Mouse (Mus musculus): ENCODE data around the gene Osbp. TPM values are rescaled to one million over a fixed set of nuclear protein-coding genes. Genes with fewer than 3 reads are reported as not detected.

The Osbp gene
- polyA plus RNA-seq, 1 experiment from 2014 or later: 6.6 TPM

DNA sequence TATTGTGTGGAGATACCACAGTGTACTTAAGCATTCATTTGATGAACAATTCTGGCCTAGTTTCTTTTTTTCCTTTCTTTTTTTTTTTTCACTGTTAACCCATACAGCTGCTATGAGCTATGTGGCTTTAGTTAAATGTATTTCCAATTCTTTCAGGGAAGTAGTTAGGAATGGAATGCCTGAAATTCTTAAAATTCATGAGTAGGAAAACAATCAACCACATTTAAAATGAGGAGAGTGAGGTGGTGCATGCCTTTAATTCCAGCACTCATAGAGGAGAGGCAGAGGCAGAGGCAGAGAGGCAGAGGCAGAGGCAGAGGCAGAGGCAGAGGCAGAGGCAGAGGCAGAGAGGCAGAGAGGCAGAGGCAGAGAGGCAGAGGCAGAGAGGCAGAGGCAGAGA lies 72.0 kb downstream of the Osbp start:
- no peaks in the 10 kb centered on the region for H3K36me3 ChIP-seq (ENCODE audit: control insufficient read depth, insufficient read depth, low read length)
- H3K27me3 ChIP-seq (ENCODE audit: control insufficient read depth, insufficient read depth, low read length): no peaks in the 10 kb centered on the region
- no peak overlapping the region for H3K4me2 ChIP-seq (ENCODE audit: low read depth, low read length, severe bottlenecking)
- no peak for DNase-seq (ENCODE audit: low spot score)
- no peak overlapping the region for H3K9ac ChIP-seq (ENCODE audit: low read length)
- no peak for ATAC-seq (replicated peaks; ENCODE audit: low FRiP score)
- no peak overlapping the region for H3K4me3 ChIP-seq (ENCODE audit: low read depth, low read length)
- no peaks in the 10 kb centered on the region for H3K4me1 ChIP-seq (replicated peaks; ENCODE audit: control insufficient read depth, insufficient read depth, low read length)
- H3K9me3 ChIP-seq (ENCODE audit: control insufficient read depth, low read length): no peaks in the 10 kb centered on the region
- H3K27ac ChIP-seq (ENCODE audit: low read depth, low read length): no peak overlapping the region

DNA sequence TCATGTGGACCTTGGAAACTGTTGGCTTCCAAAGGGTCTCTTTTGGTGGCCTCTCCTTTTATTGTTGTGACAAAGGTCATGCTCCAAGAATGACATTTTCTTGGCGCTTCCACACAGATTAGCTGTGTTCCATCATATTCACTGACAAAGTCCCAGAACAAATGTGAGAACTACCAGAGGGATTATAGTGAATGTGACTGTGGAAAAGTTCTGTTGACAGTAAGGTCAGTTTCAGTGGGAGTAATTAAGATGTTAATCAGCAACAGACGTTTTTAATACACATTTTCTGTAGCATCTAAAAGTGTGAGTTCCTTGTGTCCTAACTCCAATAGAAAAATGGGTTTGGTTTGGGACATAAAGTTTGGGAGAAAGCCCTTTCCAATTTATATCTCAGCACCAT lies 75.5 kb downstream of the Osbp start, which contains the start of gene Olfr1423:
TSS of gene Olfr1423 (minus strand) at position 101 of the 400 bp plus-strand sequence.
- H3K9me3 ChIP-seq (ENCODE audit: control insufficient read depth, low read length): no peaks in the 10 kb centered on the region
- 73% methylated on average over 2 of the region's 2 CpGs for WGBS

DNA sequence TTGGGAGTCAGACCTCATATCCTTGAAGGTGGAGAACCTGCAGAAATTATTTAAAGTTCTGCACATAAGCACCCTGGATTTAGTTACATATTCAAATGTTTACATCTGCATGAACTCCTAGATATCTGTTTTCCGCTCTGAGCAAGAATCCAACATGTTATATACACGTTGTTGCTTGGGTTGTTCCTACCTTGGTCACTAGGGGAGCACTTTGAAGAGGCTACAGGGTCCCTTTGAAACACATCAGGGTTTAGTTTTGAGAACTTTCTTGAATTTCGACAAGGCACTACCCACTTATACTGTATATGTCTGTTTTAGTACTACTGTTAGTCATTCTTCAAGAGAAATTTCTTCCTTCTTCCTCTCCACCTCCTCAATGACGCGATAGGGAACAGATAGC lies 77.4 kb downstream of the Osbp start:
- no peaks in the 10 kb centered on the region for H3K27me3 ChIP-seq (ENCODE audit: control insufficient read depth, insufficient read depth, low read length)
- WGBS: 90% methylated on average over 5 of the region's 5 CpGs
- DNase-seq (ENCODE audit: low spot score) (no peak), ATAC-seq (replicated peaks; ENCODE audit: low FRiP score) (no peak)
- H3K27ac ChIP-seq (ENCODE audit: low read depth, low read length): no peak overlapping the region
- no peaks in the 10 kb centered on the region for H3K4me1 ChIP-seq (replicated peaks; ENCODE audit: control insufficient read depth, insufficient read depth, low read length)
- no peaks in the 10 kb centered on the region for H3K9me3 ChIP-seq (ENCODE audit: control insufficient read depth, low read length)
- H3K9ac ChIP-seq (ENCODE audit: low read length): no peak overlapping the region
- H3K36me3 ChIP-seq (ENCODE audit: control insufficient read depth, insufficient read depth, low read length): no peaks in the 10 kb centered on the region
- no peak overlapping the region for H3K4me3 ChIP-seq (ENCODE audit: low read depth, low read length)
- no peak overlapping the region for H3K4me2 ChIP-seq (ENCODE audit: low read depth, low read length, severe bottlenecking)

More for the DNA sequence above, 75.5 kb downstream of the Osbp start, which contains the start of gene Olfr1423:
- Histone ChIP-seq H3K4me2 (ENCODE audit: low read depth, low read length, severe bottlenecking) (no peak within 1 kb of the TSS), H3K27me3 (ENCODE audit: control insufficient read depth, insufficient read depth, low read length) (no peaks in the 10 kb centered on the region), H3K9ac (ENCODE audit: low read length) (no peak within 1 kb of the TSS), H3K4me3 (ENCODE audit: low read depth, low read length) (no peak within 1 kb of the TSS), H3K36me3 (ENCODE audit: control insufficient read depth, insufficient read depth, low read length) (no peaks in the 10 kb centered on the region), H3K4me1 (replicated peaks; ENCODE audit: control insufficient read depth, insufficient read depth, low read length) (no peaks in the 10 kb centered on the region), H3K27ac (ENCODE audit: low read depth, low read length) (no peak within 1 kb of the TSS)
- no peak for DNase-seq (ENCODE audit: low spot score)
- no peak for ATAC-seq (replicated peaks; ENCODE audit: low FRiP score)

Small RNAs within 50 kb of the gene (microRNA-seq; reads per million reads assigned to microRNA genes)
- 9.3 reads per million, percentile 3 among the genes with 10 or more reads in this experiment for gene Mir6994 (ENCODE audit: insufficient number of aligned reads)

Other genes starting within 250 kb of the Osbp start
- not detected in 2 replicates for gene Gif, start 218.4 kb upstream of the Osbp start, polyA plus RNA-seq (2014; fragmentation: Nextera tagmentation; extraction: Ambion mirVana)
- gene Mrpl16, start 195.6 kb upstream of the Osbp start, polyA plus RNA-seq (2014; fragmentation: Nextera tagmentation; extraction: Ambion mirVana): 54.3 and 54.9 TPM in 2 replicates
- 11.0 and 11.4 TPM in 2 replicates for gene Stx3, start 146.5 kb upstream of the Osbp start, polyA plus RNA-seq (2014; fragmentation: Nextera tagmentation; extraction: Ambion mirVana)
- not detected in 2 replicates for gene Olfr1417, start 126.7 kb upstream of the Osbp start, polyA plus RNA-seq (2014; fragmentation: Nextera tagmentation; extraction: Ambion mirVana)
- gene Olfr1418, start 104.9 kb upstream of the Osbp start, polyA plus RNA-seq (2014; fragmentation: Nextera tagmentation; extraction: Ambion mirVana): not detected in 2 replicates
- gene Olfr1419, start 90.8 kb upstream of the Osbp start, polyA plus RNA-seq (2014; fragmentation: Nextera tagmentation; extraction: Ambion mirVana): not detected in 2 replicates
- gene Olfr1420, start 79.4 kb upstream of the Osbp start, polyA plus RNA-seq (2014; fragmentation: Nextera tagmentation; extraction: Ambion mirVana): not detected in 2 replicates
- 33.0 and 35.5 TPM in 2 replicates for gene Patl1, start 53.5 kb upstream of the Osbp start, polyA plus RNA-seq (2014; fragmentation: Nextera tagmentation; extraction: Ambion mirVana)
- gene Olfr1423, start 75.4 kb downstream of the Osbp start, polyA plus RNA-seq (2014; fragmentation: Nextera tagmentation; extraction: Ambion mirVana): not detected in 2 replicates
- gene Olfr1424, start 96.7 kb downstream of the Osbp start, polyA plus RNA-seq (2014; fragmentation: Nextera tagmentation; extraction: Ambion mirVana): not detected in 2 replicates
- not detected in 2 replicates for gene Olfr1425, start 111.8 kb downstream of the Osbp start, polyA plus RNA-seq (2014; fragmentation: Nextera tagmentation; extraction: Ambion mirVana)
- not detected in 2 replicates for gene Olfr1426, start 126.1 kb downstream of the Osbp start, polyA plus RNA-seq (2014; fragmentation: Nextera tagmentation; extraction: Ambion mirVana)
- not detected in 2 replicates for gene Olfr1427, start 137.4 kb downstream of the Osbp start, polyA plus RNA-seq (2014; fragmentation: Nextera tagmentation; extraction: Ambion mirVana)
- gene Olfr1428, start 150.0 kb downstream of the Osbp start, polyA plus RNA-seq (2014; fragmentation: Nextera tagmentation; extraction: Ambion mirVana): not detected in 2 replicates
- gene Olfr76, start 157.3 kb downstream of the Osbp start, polyA plus RNA-seq (2014; fragmentation: Nextera tagmentation; extraction: Ambion mirVana): not detected in 2 replicates
- not detected in 2 replicates for gene Olfr1555-ps1, start 204.2 kb downstream of the Osbp start, polyA plus RNA-seq (2014; fragmentation: Nextera tagmentation; extraction: Ambion mirVana)
- gene Olfr1431, start 234.7 kb downstream of the Osbp start, polyA plus RNA-seq (2014; fragmentation: Nextera tagmentation; extraction: Ambion mirVana): not detected in 2 replicates

All from forebrain, embryonic 11.5 days (tissue).